Mouse (Mus musculus) ES-E14 (cell line): ENCODE measurements around the gene Mtfp1. TPM values are rescaled to one million over a fixed set of nuclear protein-coding genes. Genes with fewer than 3 reads are reported as not detected.

Experiments used
- DNase-seq: peaks from one replicate; pipeline ENCODE4 v3.0.0-alpha.2; 2013; ENCODE audit warnings: low read depth, low spot score
- H3K27ac ChIP-seq: 2 replicates; pipeline ENCODE4 v1.5.1; 2012; ENCODE audit warnings: low read depth, mild to moderate bottlenecking, low read length, moderate library complexity, mixed read lengths; ENCODE audit not compliant: poor library complexity, insufficient read depth, severe bottlenecking
- H3K36me3 ChIP-seq: 2 replicates; pipeline ENCODE4 v1.6.1; 2012; ENCODE audit warnings: mild to moderate bottlenecking, low read length, moderate library complexity, mixed read lengths; ENCODE audit not compliant: control insufficient read depth, poor library complexity, insufficient read depth, severe bottlenecking
- H3K4me1 ChIP-seq, 2 experiments: fragments of 150-350 bp in 1 of 2; sonication (generic) in 1 of 2; 2 replicates each; pipeline ENCODE4 v1.6.1; 2012; ENCODE audit warnings: low read length in 2 of 2, mild to moderate bottlenecking in 1 of 2, mixed read lengths in 1 of 2; ENCODE audit not compliant: control insufficient read depth in 2 of 2, insufficient read depth in 2 of 2, poor library complexity in 1 of 2
- H3K4me3 ChIP-seq, 2 experiments: fragments of 150-350 bp in 1 of 2; sonication (generic) in 1 of 2; 2 replicates each; pipeline ENCODE4 v1.5.1; 2012; ENCODE audit warnings: low read length in 2 of 2, low read depth in 1 of 2, mild to moderate bottlenecking in 1 of 2, mixed read lengths in 1 of 2; ENCODE audit not compliant: insufficient read depth in 1 of 2, poor library complexity in 1 of 2, severe bottlenecking in 1 of 2
- H3K9ac ChIP-seq: 2 replicates; pipeline ENCODE4 v1.6.1; 2012; ENCODE audit warnings: low read depth, mild to moderate bottlenecking, low read length, mixed read lengths; ENCODE audit not compliant: poor library complexity, insufficient read depth, severe bottlenecking
- H3K9me3 ChIP-seq: fragments of 150-350 bp; sonication (generic); 2 replicates; pipeline ENCODE4 v1.6.1; 2012; ENCODE audit warnings: low read depth, mild to moderate bottlenecking, low read length; ENCODE audit not compliant: control insufficient read depth, insufficient read depth
- CHD2 ChIP-seq: IDR thresholded peaks from 2 replicates; pipeline ENCODE4 v1.6.1; 2014; ENCODE audit warnings: mild to moderate bottlenecking, low read depth, low read length, inconsistent platforms
- HCFC1 ChIP-seq: IDR thresholded peaks from 2 replicates; pipeline ENCODE4 v1.6.1; 2012; ENCODE audit warnings: low read length, inconsistent platforms, borderline replicate concordance; ENCODE audit not compliant: insufficient read depth
- MAFK ChIP-seq: IDR thresholded peaks from 2 replicates; pipeline ENCODE4 v1.6.1; 2014; ENCODE audit warnings: mild to moderate bottlenecking, low read depth, low read length, inconsistent platforms; ENCODE audit not compliant: insufficient read depth
- ZC3H11A ChIP-seq: IDR thresholded peaks from 2 replicates; pipeline ENCODE4 v1.6.1; 2012; ENCODE audit warnings: low read depth, mild to moderate bottlenecking, inconsistent platforms, low read length, borderline replicate concordance
- ZNF384 ChIP-seq: IDR thresholded peaks from 2 replicates; pipeline ENCODE4 v1.6.1; 2012; ENCODE audit warnings: low read depth, low read length, inconsistent platforms
- in situ Hi-C, 2 experiments: fragments of 600-800 bp; cut with MboI; formaldehyde crosslinking; loops; one replicate each; pipeline ENCODE4 v1.15.1; 2025; ENCODE audit warnings: low sequenced_read_pairs in 2 of 2, inconsistent platforms in 1 of 2; ENCODE audit not compliant: unreplicated experiment in 2 of 2
- total RNA-seq: library from RNA; depleted of rRNA; stranded (reverse); fragments of 300-350 nt; gene quantifications from 2 replicates; pipeline ENCODE4 v1.2.3, GENCODE M21; 2012

Gene Mtfp1
- total RNA-seq, 1 experiment, result 12.7 TPM

GRCm38 (mm10) chr11:4104989-4105388 lies 9.7 kb upstream of the Mtfp1 start:
- DNase-seq, result no peak
- H3K9ac ChIP-seq, result no peak overlapping the region
- H3K9me3 ChIP-seq, result no peaks in the 10 kb centered on the region
- no peak overlapping the region for H3K27ac ChIP-seq
- TF ChIP-seq HCFC1, result no peak
- no peak for TF ChIP-seq CHD2
- TF ChIP-seq ZC3H11A, result no peak
- TF ChIP-seq MAFK, result no peak
- TF ChIP-seq ZNF384, result no peak
- peaks cover 3% of the 10 kb centered on the region; the same call in 1 of the 2 replicates for H3K36me3 ChIP-seq
- no peak overlapping the region for H3K4me3 ChIP-seq
- in situ Hi-C loops, result no loop called here
- no peaks in the 10 kb centered on the region for H3K4me1 ChIP-seq

DNA sequence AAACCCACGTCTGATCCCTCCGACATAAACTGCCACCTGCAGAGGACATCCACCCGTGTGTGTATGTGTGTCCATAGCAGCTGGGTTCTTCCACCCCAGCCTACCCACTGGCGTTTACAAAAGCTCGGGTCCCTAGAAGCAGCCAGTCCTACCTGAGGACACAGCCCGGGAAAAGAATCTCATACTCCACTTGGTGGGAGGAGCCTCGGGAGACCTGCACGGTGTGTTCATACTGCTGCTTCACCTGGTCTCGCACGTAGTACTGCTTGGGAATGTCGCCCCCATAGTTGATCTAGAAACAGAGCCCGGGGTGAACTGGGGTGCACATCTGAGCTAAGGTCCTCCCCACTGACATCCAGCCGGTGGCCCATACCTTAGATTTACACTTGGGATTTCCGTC lies 8.3 kb upstream of the Mtfp1 start:
- Histone ChIP-seq H3K27ac (no peak overlapping the region), H3K4me3 (no peak overlapping the region), H3K9ac (no peak overlapping the region), H3K36me3 (peaks cover 3% of the 10 kb centered on the region; the same call in 1 of the 2 replicates), H3K9me3 (no peaks in the 10 kb centered on the region), H3K4me1 (no peaks in the 10 kb centered on the region)
- in situ Hi-C loops, result no loop called here
- DNase-seq, result no peak
- no peak for TF ChIP-seq CHD2
- no peak for TF ChIP-seq ZC3H11A
- no peak for TF ChIP-seq HCFC1
- no peak for TF ChIP-seq MAFK
- no peak for TF ChIP-seq ZNF384

DNA sequence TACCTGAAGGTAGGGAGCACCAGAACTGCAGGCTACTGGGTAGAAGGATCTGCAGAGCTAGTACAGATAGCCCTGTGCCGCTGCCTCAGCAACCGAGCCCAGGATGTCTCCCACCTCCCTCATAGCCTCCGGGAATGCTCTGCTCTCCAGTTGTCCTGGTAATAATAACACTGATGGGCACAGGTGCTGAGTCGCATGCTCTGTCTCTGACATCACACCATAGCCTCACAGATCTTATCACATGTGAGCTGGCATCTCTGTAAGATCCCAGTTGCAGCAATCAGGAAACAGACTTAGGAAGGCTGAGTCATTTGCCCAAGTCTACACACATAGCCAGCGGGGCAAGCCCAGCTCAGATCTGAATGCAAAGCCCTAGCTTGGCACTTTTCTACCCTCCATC lies 6.6 kb upstream of the Mtfp1 start:
- TF ChIP-seq ZC3H11A (no peak), CHD2 (no peak), MAFK (no peak), ZNF384 (no peak), HCFC1 (no peak)
- Histone ChIP-seq H3K36me3 (peaks cover 3% of the 10 kb centered on the region; the same call in 1 of the 2 replicates), H3K4me3 (no peak overlapping the region), H3K9me3 (no peaks in the 10 kb centered on the region), H3K27ac (no peak overlapping the region), H3K4me1 (peaks cover 0 to 2% of the 10 kb centered on the region in 2 experiments; a peak in 1 of 4 replicates), H3K9ac (no peak overlapping the region)
- in situ Hi-C loops, result no loop called here
- no peak for DNase-seq

DNA sequence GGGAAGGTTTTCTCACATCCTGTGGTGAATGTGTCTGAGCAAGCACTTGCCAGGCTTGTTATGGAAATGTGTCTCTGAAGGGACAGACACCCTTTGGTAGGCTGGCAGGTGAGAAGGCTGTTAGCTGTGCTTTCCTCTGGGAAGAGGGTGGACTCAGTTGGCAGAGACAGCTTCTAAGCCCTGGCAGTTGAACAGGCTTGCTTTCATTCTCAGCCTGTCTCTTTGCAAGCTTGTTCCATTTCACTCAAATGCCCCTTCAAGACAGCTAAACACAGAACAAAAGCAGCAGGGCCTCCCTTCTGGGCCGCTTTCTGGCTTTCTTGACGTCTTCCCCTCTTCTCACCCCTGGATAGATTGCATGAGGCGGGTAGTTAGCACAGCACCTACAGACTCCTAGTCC lies 4.2 kb upstream of the Mtfp1 start:
- H3K27ac ChIP-seq, result no peak overlapping the region
- in situ Hi-C loops, result no loop called here

More for the DNA sequence above, 4.2 kb upstream of the Mtfp1 start:
- H3K36me3 ChIP-seq, result peaks cover 3% of the 10 kb centered on the region; the same call in 1 of the 2 replicates
- H3K4me1 ChIP-seq, result peaks cover 0 to 3% of the 10 kb centered on the region in 2 experiments; a peak in 1 of 4 replicates
- no peak overlapping the region for H3K4me3 ChIP-seq
- no peak for DNase-seq
- no peak for TF ChIP-seq MAFK
- TF ChIP-seq CHD2, result no peak
- TF ChIP-seq ZNF384, result no peak
- no peak for TF ChIP-seq HCFC1
- no peak for TF ChIP-seq ZC3H11A
- H3K9me3 ChIP-seq, result no peaks in the 10 kb centered on the region
- H3K9ac ChIP-seq, result no peak overlapping the region
